Mouse (Mus musculus) lung, postnatal 0 days (tissue): ENCODE results near the gene Nap1l4.

Source experiments
- CTCF ChIP-seq: IDR thresholded peaks from 2 replicates; pipeline ENCODE4 v1.5.1; 2016; ENCODE audit warnings: antibody characterized with exemption, mild to moderate bottlenecking
- EP300 ChIP-seq: IDR thresholded peaks from 2 replicates; pipeline ENCODE4 v1.6.1; 2016; ENCODE audit warnings: antibody characterized with exemption, mild to moderate bottlenecking, control low read depth

GRCm38 (mm10) chr7:143565015-143565647 is 16.2 kb upstream of the Nap1l4 start:
- TF ChIP-seq CTCF (no peak), EP300 (no peak)
